Mouse (Mus musculus) cerebellum, adult (tissue): Measurements from ENCODE around the gene Cask.

ENCODE experiments used
- ATAC-seq: cut with Nextera tagmentation; 2 replicates; pipeline ENCODE4 v1.9.2; 2017; ENCODE audit warnings: mild to moderate bottlenecking, moderate library complexity, mixed read lengths; ENCODE audit not compliant: insufficient number of reproducible peaks, low FRiP score, low TSS enrichment

Cask gene

GRCm38 (mm10) chrX:13475382-13475781 lies 375.8 kb downstream of the Cask start:
- ATAC-seq: no peak

- ATAC-seq: no peak
These were observed 378.4 kb downstream of the Cask start for GRCm38 (mm10) chrX:13472751-13473225.

GRCm38 (mm10) chrX:13471925-13472324 lies 379.2 kb downstream of the Cask start:
- ATAC-seq: no peak

- peak; percentile 73; the same call in 1 of the 2 replicates for ATAC-seq
These were observed 381.7 kb downstream of the Cask start for GRCm38 (mm10) chrX:13469160-13470116.

- ATAC-seq: peak; percentile 37
These were observed 384.0 kb downstream of the Cask start for GRCm38 (mm10) chrX:13467121-13467571.
